Mouse (Mus musculus) cerebellum, adult 18-20 months (tissue): ENCODE data around the gene Cnot8.
A peak's percentile ranks its signal among the peaks of the same experiment; 100 is the strongest.

ENCODE experiments used
- DNase-seq, 2 experiments: peaks; one replicate each; pipeline ENCODE4 v3.0.0; 2021

The Cnot8 gene

GRCm38 (mm10) chr11:58104351-58104791, 418 bp downstream of the Cnot8 start:
- DNase-seq, result no peak

GRCm38 (mm10) chr11:58107009-58107408, 3.1 kb downstream of the Cnot8 start:
- no peak for DNase-seq

GRCm38 (mm10) chr11:58107664-58108337, 3.8 kb downstream of the Cnot8 start:
- DNase-seq, result no peak

GRCm38 (mm10) chr11:58116560-58116959, 12.6 kb downstream of the Cnot8 start:
- no peak for DNase-seq

GRCm38 (mm10) chr11:58117044-58117652, 13.2 kb downstream of the Cnot8 start:
- no peak for DNase-seq

- DNase-seq, result no peak
Observed at GRCm38 (mm10) chr11:58120655-58121054, 16.7 kb downstream of the Cnot8 start.

GRCm38 (mm10) chr11:58121351-58121750, 17.4 kb downstream of the Cnot8 start:
- DNase-seq, result no peak

- DNase-seq, result peak; percentile 50 to 53
Observed at GRCm38 (mm10) chr11:58123711-58124110, 19.8 kb downstream of the Cnot8 start.

GRCm38 (mm10) chr11:58125021-58125420, 21.1 kb downstream of the Cnot8 start:
- no peak for DNase-seq

- peak; percentile 66 to 74 for DNase-seq
Observed at GRCm38 (mm10) chr11:58126397-58127160, 22.6 kb downstream of the Cnot8 start.

- DNase-seq, result no peak
Observed at GRCm38 (mm10) chr11:58127544-58127943, 23.6 kb downstream of the Cnot8 start.

GRCm38 (mm10) chr11:58129302-58129843, 25.4 kb downstream of the Cnot8 start:
- no peak for DNase-seq

GRCm38 (mm10) chr11:58132026-58132425, 28.1 kb downstream of the Cnot8 start:
- no peak for DNase-seq

- no peak for DNase-seq
Observed at GRCm38 (mm10) chr11:58134869-58135268, 30.9 kb downstream of the Cnot8 start.

- DNase-seq, result no peak
Observed at GRCm38 (mm10) chr11:58135296-58135695, 31.3 kb downstream of the Cnot8 start.

- DNase-seq, result no peak
Observed at GRCm38 (mm10) chr11:58136677-58137076, 32.7 kb downstream of the Cnot8 start.

GRCm38 (mm10) chr11:58138821-58139220, 34.9 kb downstream of the Cnot8 start:
- no peak for DNase-seq

GRCm38 (mm10) chr11:58139466-58139865, 35.5 kb downstream of the Cnot8 start:
- no peak for DNase-seq

GRCm38 (mm10) chr11:58143704-58144426, 39.9 kb downstream of the Cnot8 start:
- peak in 1 of 2 experiments; percentile 28 for DNase-seq

GRCm38 (mm10) chr11:58146241-58146640, 42.3 kb downstream of the Cnot8 start:
- DNase-seq, result peak; percentile 33 to 41

- no peak for DNase-seq
Observed at GRCm38 (mm10) chr11:58155458-58155857, 51.5 kb downstream of the Cnot8 start.

GRCm38 (mm10) chr11:58156871-58157270, 52.9 kb downstream of the Cnot8 start:
- DNase-seq, result no peak

GRCm38 (mm10) chr11:58165072-58165471, 61.1 kb downstream of the Cnot8 start:
- no peak for DNase-seq
